Mouse (Mus musculus) liver, embryonic 12.5 days (tissue): ENCODE results near the gene Dhh. TPM values are rescaled to one million over a fixed set of nuclear protein-coding genes. Genes with fewer than 3 reads are reported as not detected.

Experiments
- polyA plus RNA-seq: library from polyadenylated mRNA; unstranded; fragments of >200 nt; fragmentation: Nextera tagmentation; extraction: Ambion mirVana; gene quantifications from 2 replicates; pipeline ENCODE4 v1.2.1, GENCODE M21; 2016

Gene Dhh
- polyA plus RNA-seq, 1 experiment from 2014 or later: 0.25 TPM

Other genes with a start within 250 kb of the Dhh start
- gene Ddx23, start 235.6 kb downstream of the Dhh start, polyA plus RNA-seq: 15.9 and 16.2 TPM in 2 replicates
- gene Rnd1, start 221.1 kb downstream of the Dhh start, polyA plus RNA-seq: 0.30 and 0.50 TPM in 2 replicates
- gene Ccdc65, start 190.3 kb downstream of the Dhh start, polyA plus RNA-seq: 0.06 TPM in 1 of 2 replicates, not detected in the other
- gene Fkbp11, start 170.3 kb downstream of the Dhh start, polyA plus RNA-seq: 83.5 and 90.2 TPM in 2 replicates
- 22.4 TPM in 2 replicates for gene Arf3, start 135.3 kb downstream of the Dhh start, polyA plus RNA-seq
- gene Wnt10b, start 120.4 kb downstream of the Dhh start, polyA plus RNA-seq: not detected in 2 replicates
- not detected in 2 replicates for gene Wnt1, start 108.7 kb downstream of the Dhh start, polyA plus RNA-seq
- not detected in 2 replicates for gene Ddn, start 89.0 kb downstream of the Dhh start, polyA plus RNA-seq
- 114 TPM in 2 replicates for gene Prkag1, start 67.0 kb downstream of the Dhh start, polyA plus RNA-seq
- gene Kmt2d, start 27.3 kb downstream of the Dhh start, polyA plus RNA-seq: 7.0 TPM in 2 replicates
- gene Rhebl1, start 4.0 kb downstream of the Dhh start, polyA plus RNA-seq: 4.9 TPM in 2 replicates
- 4.4 and 4.6 TPM in 2 replicates for gene Lmbr1l, start 19.7 kb upstream of the Dhh start, polyA plus RNA-seq
- gene Tuba1b, start 36.0 kb upstream of the Dhh start, polyA plus RNA-seq: 1,333 and 1,388 TPM in 2 replicates
- gene Gm49450, start 55.0 kb upstream of the Dhh start, polyA plus RNA-seq: not detected in 2 replicates
- 180 and 181 TPM in 2 replicates for gene Tuba1a, start 55.2 kb upstream of the Dhh start, polyA plus RNA-seq
- gene Tuba1c, start 131.4 kb upstream of the Dhh start, polyA plus RNA-seq: 242 and 244 TPM in 2 replicates
- gene Prph, start 156.6 kb upstream of the Dhh start, polyA plus RNA-seq: 0.35 and 0.89 TPM in 2 replicates
- gene Troap, start 176.0 kb upstream of the Dhh start, polyA plus RNA-seq: 22.1 and 23.6 TPM in 2 replicates
- gene C1ql4, start 189.3 kb upstream of the Dhh start, polyA plus RNA-seq: 0.13 TPM in 1 of 2 replicates, not detected in the other
- 14.4 and 16.9 TPM in 2 replicates for gene Dnajc22, start 194.6 kb upstream of the Dhh start, polyA plus RNA-seq
- 23.6 and 23.8 TPM in 2 replicates for gene Spats2, start 227.4 kb upstream of the Dhh start, polyA plus RNA-seq